Mouse (Mus musculus): ENCODE results near the gene Elovl2.

Gene Elovl2

GRCm38 (mm10) chr13:41134901-41135300 is 85.3 kb downstream of the Elovl2 start:
- peak; percentile 66 for DNase-seq
